Mouse (Mus musculus) midbrain, embryonic 16.5 days (tissue): ENCODE data around the gene Sugp2. TPM values are rescaled to one million over a fixed set of nuclear protein-coding genes. Genes with fewer than 3 reads are reported as not detected.

Experiments
- ATAC-seq: fragments of 200-750 bp; cut with Nextera tagmentation; 2 replicates; pipeline ENCODE4 v1.8.0; 2017; ENCODE audit warnings: moderate TSS enrichment
- H3K27ac ChIP-seq: fragments of 300-500 bp; sonication (generic); 2 replicates; pipeline ENCODE4 v1.5.1; 2014; ENCODE audit warnings: mild to moderate bottlenecking, low read length, mixed read lengths
- H3K27me3 ChIP-seq: fragments of 300-500 bp; sonication (generic); 2 replicates; pipeline ENCODE4 v1.6.1; 2014; ENCODE audit warnings: low read depth, low read length, mixed read lengths; ENCODE audit not compliant: control insufficient read depth, insufficient read depth
- H3K36me3 ChIP-seq: fragments of 300-500 bp; sonication (generic); 2 replicates; pipeline ENCODE4 v1.6.1; 2014; ENCODE audit warnings: mild to moderate bottlenecking, low read length, moderate library complexity, mixed read lengths; ENCODE audit not compliant: control insufficient read depth, insufficient read depth
- H3K4me1 ChIP-seq: fragments of 300-500 bp; sonication (generic); 2 replicates; pipeline ENCODE4 v1.6.1; 2014; ENCODE audit warnings: mild to moderate bottlenecking, low read length, mixed read lengths; ENCODE audit not compliant: control insufficient read depth, insufficient read depth
- H3K4me2 ChIP-seq: fragments of 300-500 bp; sonication (generic); 2 replicates; pipeline ENCODE4 v1.6.1; 2014; ENCODE audit warnings: mild to moderate bottlenecking, low read length, mixed read lengths
- H3K4me3 ChIP-seq: fragments of 300-500 bp; sonication (generic); 2 replicates; pipeline ENCODE4 v1.5.1; 2014; ENCODE audit warnings: low read depth, mild to moderate bottlenecking, low read length, moderate library complexity, mixed read lengths
- H3K9ac ChIP-seq: fragments of 300-500 bp; sonication (generic); 2 replicates; pipeline ENCODE4 v1.6.1; 2014; ENCODE audit warnings: low read depth, low read length, mixed read lengths
- H3K9me3 ChIP-seq: fragments of 300-500 bp; sonication (generic); replicated peaks from 2 replicates; pipeline ENCODE4 v1.6.1; 2014; ENCODE audit warnings: mild to moderate bottlenecking, low read length, mixed read lengths; ENCODE audit not compliant: control insufficient read depth, poor library complexity, severe bottlenecking
- WGBS: fragments of 180-500 bp; shearing (Covaris S2); extraction: QIAGEN DNeasy Blood & Tissue Kit; methylation state at CpG from one replicate; pipeline ENCODE4 v1.1.7; 2014; 5-methylcytosine and 5-hydroxymethylcytosine counted together
- polyA plus RNA-seq: library from polyadenylated mRNA; unstranded; fragments of >200 nt; fragmentation: Nextera tagmentation; extraction: Ambion mirVana; gene quantifications from 2 replicates; pipeline ENCODE4 v1.2.1, GENCODE M21; 2015

Gene Sugp2
- polyA plus RNA-seq, 1 experiment from 2014 or later: 104 TPM

- H3K4me3 ChIP-seq: no peak overlapping the region
- H3K4me1 ChIP-seq: no peaks in the 10 kb centered on the region
- H3K27me3 ChIP-seq: no peaks in the 10 kb centered on the region
- no peak overlapping the region for H3K9ac ChIP-seq
- ATAC-seq: no peak
- no peak overlapping the region for H3K4me2 ChIP-seq
- H3K27ac ChIP-seq: no peak overlapping the region
- H3K9me3 ChIP-seq: no peaks in the 10 kb centered on the region
- H3K36me3 ChIP-seq: peaks cover 26% of the 10 kb centered on the region
- 89% methylated on average over 3 of the region's 3 CpGs for WGBS
Observed at GRCm38 (mm10) chr8:70267674-70268073, 33.6 kb downstream of the Sugp2 start.

DNA sequence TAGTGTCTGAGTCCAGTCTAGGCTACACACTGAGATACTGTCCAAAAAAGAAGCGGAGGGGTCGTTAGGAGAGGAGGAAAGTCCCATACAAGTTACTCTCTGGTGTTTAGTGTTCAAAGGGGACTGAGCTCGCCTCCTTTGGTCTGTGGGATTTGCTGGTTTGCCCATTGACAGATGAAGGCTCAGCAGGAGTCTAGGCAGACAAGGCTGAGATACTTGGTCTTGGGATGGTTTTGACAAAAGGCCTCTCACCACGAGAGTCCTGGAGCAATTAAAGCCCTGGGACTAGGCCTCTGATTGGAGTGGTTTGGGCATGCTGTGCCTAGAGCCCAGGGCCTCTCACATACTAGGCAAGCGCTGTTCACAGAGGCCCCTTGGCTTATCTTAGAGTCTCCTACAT is 34.3 kb downstream of the Sugp2 start:
- WGBS: 33% methylated on average over 5 of the region's 5 CpGs
- Histone ChIP-seq H3K4me3 (no peak overlapping the region), H3K9ac (no peak overlapping the region), H3K27me3 (no peaks in the 10 kb centered on the region), H3K9me3 (no peaks in the 10 kb centered on the region), H3K4me1 (no peaks in the 10 kb centered on the region), H3K27ac (no peak overlapping the region), H3K4me2 (no peak overlapping the region), H3K36me3 (peaks cover 21% of the 10 kb centered on the region)
- ATAC-seq: peak; percentile 26; the same call in 1 of the 2 replicates

DNA sequence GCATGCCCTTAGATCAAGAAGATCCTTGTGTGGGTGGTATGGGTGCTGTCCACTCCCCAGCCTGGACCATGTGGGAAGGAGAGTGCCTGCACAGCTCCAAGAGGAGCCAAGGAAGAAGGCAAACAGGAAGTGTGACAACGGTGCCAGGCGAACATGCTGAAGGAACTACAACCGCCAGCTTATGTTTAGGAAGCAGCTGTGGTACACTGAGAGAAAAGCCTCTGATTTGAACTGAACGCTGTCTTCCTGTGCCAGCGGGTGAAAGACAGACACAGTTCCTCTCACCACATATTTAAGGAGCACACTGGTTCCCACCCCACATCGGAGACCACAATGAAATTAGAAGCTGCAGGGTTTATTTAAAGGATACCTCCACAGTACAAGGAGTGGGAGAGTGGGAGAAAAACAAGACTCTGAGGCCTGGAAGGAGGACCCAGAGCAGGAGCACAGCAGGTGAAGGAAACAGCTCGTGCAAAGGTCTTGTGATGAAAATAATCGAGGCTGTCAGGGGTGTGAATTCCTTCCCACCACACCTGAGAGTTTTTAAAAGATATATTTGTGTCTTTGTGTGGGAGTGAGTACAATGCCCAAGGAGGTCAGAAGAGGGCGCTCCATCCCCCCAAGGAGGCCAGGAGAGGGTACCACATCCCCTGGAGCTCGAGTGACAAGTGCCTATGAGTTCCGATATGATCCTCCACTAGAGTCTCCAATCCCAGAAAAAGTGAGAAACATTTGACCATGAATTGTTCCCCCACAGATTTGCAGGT is 35.0 kb downstream of the Sugp2 start:
- Histone ChIP-seq H3K36me3 (peaks cover 15% of the 10 kb centered on the region), H3K4me2 (no peak overlapping the region), H3K27ac (no peak overlapping the region), H3K9ac (no peak overlapping the region), H3K9me3 (no peaks in the 10 kb centered on the region), H3K27me3 (no peaks in the 10 kb centered on the region), H3K4me3 (no peak overlapping the region), H3K4me1 (no peaks in the 10 kb centered on the region)
- no peak; the same call in 1 of the 2 replicates for ATAC-seq
- 61% methylated on average over 11 of the region's 11 CpGs for whole genome bisulfite sequencing

DNA sequence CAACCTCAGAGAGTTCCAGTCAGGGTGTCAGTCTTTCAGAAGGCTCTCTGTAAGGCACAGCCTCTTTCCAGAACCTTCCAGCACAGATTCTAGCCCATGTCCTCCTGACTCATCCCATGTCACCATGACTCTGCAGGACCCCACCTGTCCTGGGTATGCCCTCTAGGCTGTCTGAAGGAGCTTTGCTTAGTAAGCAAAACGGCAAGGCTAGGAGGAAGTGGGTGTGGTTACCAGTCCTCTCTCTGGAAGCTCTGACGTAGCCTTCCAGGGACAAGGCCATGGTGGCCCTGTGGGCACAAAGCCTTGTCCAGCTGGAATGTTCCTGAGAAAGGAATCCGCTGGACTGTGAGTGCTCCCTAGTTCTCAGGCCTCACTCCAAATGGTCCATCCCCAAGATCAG is 38.9 kb downstream of the Sugp2 start:
- Histone ChIP-seq H3K9ac (no peak overlapping the region), H3K4me1 (no peaks in the 10 kb centered on the region), H3K27me3 (no peaks in the 10 kb centered on the region), H3K9me3 (no peaks in the 10 kb centered on the region), H3K27ac (no peak overlapping the region), H3K4me2 (no peak overlapping the region), H3K36me3 (no peaks in the 10 kb centered on the region), H3K4me3 (no peak overlapping the region)
- no peak for ATAC-seq
- 64% methylated on average over 3 of the region's 3 CpGs for WGBS

DNA sequence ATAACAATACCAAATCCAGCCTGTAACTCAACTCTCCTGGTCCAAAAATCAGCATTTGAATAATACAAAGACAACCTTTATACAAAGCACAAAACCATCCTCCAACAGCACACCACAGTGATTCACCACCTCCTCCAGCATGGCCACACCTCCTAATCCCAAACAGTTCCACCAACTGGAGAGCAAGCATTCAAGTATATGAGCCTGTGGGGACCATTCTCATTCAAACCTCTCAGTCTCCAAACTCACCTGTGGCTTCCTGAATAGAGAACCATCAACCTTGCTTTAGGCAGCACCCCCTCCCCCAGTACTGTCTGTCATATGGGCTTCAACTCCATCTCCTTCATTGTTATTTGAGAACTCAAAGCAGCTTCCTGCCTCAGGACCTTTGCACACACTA is 40.3 kb downstream of the Sugp2 start:
- Histone ChIP-seq H3K4me1 (no peaks in the 10 kb centered on the region), H3K9me3 (no peaks in the 10 kb centered on the region), H3K27ac (no peak overlapping the region), H3K36me3 (no peaks in the 10 kb centered on the region), H3K4me2 (no peak overlapping the region), H3K4me3 (no peak overlapping the region), H3K27me3 (no peaks in the 10 kb centered on the region), H3K9ac (no peak overlapping the region)
- ATAC-seq: no peak

GRCm38 (mm10) chr8:70276476-70276875 is 42.5 kb downstream of the Sugp2 start:
- H3K4me2 ChIP-seq: no peak overlapping the region
- H3K9ac ChIP-seq: no peak overlapping the region
- no peaks in the 10 kb centered on the region for H3K36me3 ChIP-seq
- H3K4me3 ChIP-seq: no peak overlapping the region
- H3K27ac ChIP-seq: no peak overlapping the region
- no peak for ATAC-seq
- no peaks in the 10 kb centered on the region for H3K27me3 ChIP-seq
- no peaks in the 10 kb centered on the region for H3K4me1 ChIP-seq
- WGBS: 86% methylated on average over 3 of the region's 3 CpGs
- H3K9me3 ChIP-seq: no peaks in the 10 kb centered on the region

- Histone ChIP-seq H3K4me3 (no peak overlapping the region), H3K27ac (no peak overlapping the region), H3K9me3 (no peaks in the 10 kb centered on the region), H3K27me3 (no peaks in the 10 kb centered on the region), H3K9ac (no peak overlapping the region), H3K36me3 (no peaks in the 10 kb centered on the region), H3K4me1 (peaks cover 4% of the 10 kb centered on the region), H3K4me2 (no peak overlapping the region)
- 70% methylated on average over 15 of the region's 15 CpGs for WGBS
- no peak for ATAC-seq
Observed at GRCm38 (mm10) chr8:70278175-70278574, 44.1 kb downstream of the Sugp2 start.

DNA sequence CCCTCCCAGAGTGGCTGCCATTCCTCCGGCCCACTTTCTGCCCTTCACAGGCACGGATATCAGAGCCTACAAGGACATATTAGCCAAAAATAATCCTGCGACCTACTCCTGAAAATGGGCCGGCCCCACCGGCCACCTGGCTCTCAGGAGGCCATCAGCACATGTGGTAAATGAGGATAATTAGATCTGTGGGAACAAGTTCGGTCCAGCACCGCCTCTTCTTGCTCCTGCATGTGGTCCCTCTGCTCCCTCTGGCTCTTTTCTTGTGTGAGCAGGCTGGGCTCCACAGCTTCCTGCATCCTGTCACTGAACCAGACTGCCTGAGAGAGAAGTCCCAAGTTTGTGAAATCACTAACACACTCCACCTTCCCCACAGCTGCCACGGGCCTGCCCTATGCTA is 45.2 kb downstream of the Sugp2 start:
- no peak for ATAC-seq
- 73% methylated on average over 8 of the region's 8 CpGs for WGBS
- H3K4me3 ChIP-seq: no peak overlapping the region

GRCm38 (mm10) chr8:70281001-70281400 is 47.0 kb downstream of the Sugp2 start:
- Histone ChIP-seq H3K36me3 (peaks cover 1% of the 10 kb centered on the region; the same call in 1 of the 2 replicates), H3K4me1 (peaks cover 13% of the 10 kb centered on the region), H3K4me2 (no peak overlapping the region), H3K27ac (no peak overlapping the region), H3K9me3 (no peaks in the 10 kb centered on the region), H3K27me3 (no peaks in the 10 kb centered on the region), H3K9ac (no peak overlapping the region), H3K4me3 (no peak overlapping the region)
- ATAC-seq: no peak
- 32% methylated on average over 3 of the region's 3 CpGs for WGBS

More for the DNA sequence above, 45.2 kb downstream of the Sugp2 start:
- H3K36me3 ChIP-seq: no peaks in the 10 kb centered on the region
- no peaks in the 10 kb centered on the region for H3K9me3 ChIP-seq
- no peak overlapping the region for H3K27ac ChIP-seq
- H3K27me3 ChIP-seq: no peaks in the 10 kb centered on the region
- H3K9ac ChIP-seq: no peak overlapping the region
- peaks cover 9% of the 10 kb centered on the region for H3K4me1 ChIP-seq
- no peak overlapping the region for H3K4me2 ChIP-seq
